Mouse (Mus musculus) G1E (cell line): Measurements from ENCODE around the gene Mcpt1.

Experiments
- CTCF ChIP-seq: IDR thresholded peaks from 2 replicates; pipeline ENCODE4 v1.5.1; 2012; ENCODE audit warnings: low read depth, low read length, inconsistent platforms, mixed read lengths
- GATA1 ChIP-seq: IDR thresholded peaks from 2 replicates; pipeline ENCODE4 v1.6.1; 2012; ENCODE audit warnings: borderline replicate concordance, low read length, inconsistent platforms, mixed read lengths
- GATA2 ChIP-seq: IDR thresholded peaks from 2 replicates; pipeline ENCODE4 v1.6.1; 2012; ENCODE audit warnings: low read depth, low read length, inconsistent platforms, borderline replicate concordance
- POLR2AphosphoS5 ChIP-seq: IDR thresholded peaks from 2 replicates; pipeline ENCODE4 v1.6.1; 2012; ENCODE audit warnings: low read depth, low read length, inconsistent platforms; ENCODE audit not compliant: insufficient replicate concordance
- TAL1 ChIP-seq: conservative IDR thresholded peaks from 2 replicates; pipeline ENCODE4 v1.6.1; 2012; ENCODE audit warnings: low read depth, low read length, inconsistent platforms, mixed read lengths

- no peak for TF ChIP-seq CTCF
- TF ChIP-seq GATA1, result no peak
- no peak for TF ChIP-seq POLR2AphosphoS5
- TF ChIP-seq TAL1, result peak; percentile 59
- TF ChIP-seq GATA2, result no peak
These were observed 3.8 kb upstream of the Mcpt1 start for GRCm38 (mm10) chr14:56013924-56014323.
